In genomic region chr5:131526666-131527065, GRCm38 (mm10) we compare ENCODE assay signal across 17 mouse cellular contexts.
DNase-seq lines count a peak whose midpoint lies in the region; ATAC-seq and TF ChIP-seq lines count a peak whose summit lies in the region.
"Had no signal": no experiment of that assay in that cellular context is flagged by ENCODE, and none has a peak within 500 bp of the region (broad histone marks: within the 10 kb centered on the region; RNA-seq: fewer than 3 reads in every experiment).

No protein-coding gene starts in this region.

- TF ChIP-seq POLR2A in brain, embryonic 14.5 days (IDR thresholded peaks at IDR 0.05; ENCODE audit: borderline replicate concordance, extremely low read depth, insufficient read depth, insufficient read length, poor library complexity, severe bottlenecking), result no peak

- WGBS in hindbrain, embryonic 10.5 days, result 20% methylated on average over 3 of the region's 3 CpGs
- WGBS in hindbrain, embryonic 14.5 days, result 17% methylated on average over 3 of the region's 3 CpGs
- WGBS in forebrain, embryonic 13.5 days, result 0% methylated on average over 3 of the region's 3 CpGs
- 28% methylated on average over 3 of the region's 3 CpGs for WGBS in limb, embryonic 15.5 days

- H3K27ac ChIP-seq in hindbrain, embryonic 10.5 days, result peak overlapping the region; percentile 40; the same call in 1 of the 2 replicates
- H3K27ac ChIP-seq in hindbrain, embryonic 14.5 days, result no peak overlapping the region
- peak overlapping the region; percentile 32; the same call in 1 of the 2 replicates for H3K27ac ChIP-seq in forebrain, embryonic 13.5 days
- 0 out of 2 replicates have a peak overlapping the region, but pooled peaks have one; percentile 38 for H3K27ac ChIP-seq in limb, embryonic 15.5 days
- H3K27ac ChIP-seq in left cerebral cortex, adult 2 months, result no peak overlapping the region
- H3K27ac ChIP-seq: heart, embryonic 13.5 days; liver, embryonic 12.5 days had no signal

- no peaks in the 10 kb centered on the region for H3K27me3 ChIP-seq in hindbrain, embryonic 10.5 days (ENCODE audit: insufficient read depth, poor library complexity, severe bottlenecking)
- H3K27me3 ChIP-seq in hindbrain, embryonic 14.5 days (ENCODE audit: control insufficient read depth, insufficient read depth, low read length), result no peaks in the 10 kb centered on the region
- no peaks in the 10 kb centered on the region for H3K27me3 ChIP-seq in forebrain, embryonic 13.5 days
- no peaks in the 10 kb centered on the region for H3K27me3 ChIP-seq in limb, embryonic 15.5 days
- H3K27me3 ChIP-seq: liver, embryonic 12.5 days had no signal

- DNase-seq in hindbrain, embryonic 10.5 days (ENCODE audit: low spot score), result no peak
- DNase-seq in hindbrain, embryonic 14.5 days (ENCODE audit: low spot score), result no peak
- DNase-seq in brain, embryonic 14.5 days (ENCODE audit: low read depth), result peak; percentile 88
- DNase-seq in c-Kit-positive CD71-positive TER-119-positive erythroid progenitor cells, embryonic 14.5 days (ENCODE audit: low spot score), result no peak
- DNase-seq in kidney, adult 18-20 months, result no peak
- no peak for DNase-seq in left cerebral cortex, adult 2 months (ENCODE audit: extremely low spot score in 1 of 2, low spot score in 2 of 2)
- DNase-seq: cerebellum, postnatal 10 days; gastrocnemius, postnatal 25 days; kidney, postnatal 10 days; thymus, adult 18-20 months had no signal

- H3K4me1 ChIP-seq in hindbrain, embryonic 10.5 days (replicated peaks), result peaks cover 82% of the 10 kb centered on the region
- H3K4me1 ChIP-seq in hindbrain, embryonic 14.5 days (replicated peaks; ENCODE audit: control insufficient read depth, insufficient read depth, low read length), result peaks cover 66% of the 10 kb centered on the region
- H3K4me1 ChIP-seq in forebrain, embryonic 13.5 days, result peaks cover 90% of the 10 kb centered on the region
- peaks cover 51% of the 10 kb centered on the region for H3K4me1 ChIP-seq in limb, embryonic 15.5 days
- H3K4me1 ChIP-seq: liver, embryonic 12.5 days had no signal

- no peaks in the 10 kb centered on the region for H3K9me3 ChIP-seq in hindbrain, embryonic 10.5 days
- no peaks in the 10 kb centered on the region for H3K9me3 ChIP-seq in hindbrain, embryonic 14.5 days (ENCODE audit: control insufficient read depth, low read length)
- H3K9me3 ChIP-seq in forebrain, embryonic 13.5 days (replicated peaks), result no peaks in the 10 kb centered on the region
- no peaks in the 10 kb centered on the region for H3K9me3 ChIP-seq in limb, embryonic 15.5 days
- H3K9me3 ChIP-seq: heart, embryonic 13.5 days; liver, embryonic 12.5 days had no signal

- H3K36me3 ChIP-seq in hindbrain, embryonic 10.5 days, result peaks cover 44% of the 10 kb centered on the region
- no peaks in the 10 kb centered on the region for H3K36me3 ChIP-seq in hindbrain, embryonic 14.5 days (replicated peaks; ENCODE audit: control insufficient read depth, insufficient read depth)
- peaks cover 13% of the 10 kb centered on the region for H3K36me3 ChIP-seq in forebrain, embryonic 13.5 days (ENCODE audit: poor library complexity, severe bottlenecking)
- H3K36me3 ChIP-seq in limb, embryonic 15.5 days, result peaks cover 8% of the 10 kb centered on the region
- H3K36me3 ChIP-seq: G1E had no signal

- ATAC-seq in hindbrain, embryonic 14.5 days (ENCODE audit: low FRiP score), result no peak
- no peak for ATAC-seq in forebrain, embryonic 13.5 days
- ATAC-seq in limb, embryonic 15.5 days (ENCODE audit: insufficient number of reproducible peaks, low FRiP score, low TSS enrichment, low read depth), result no peak
- ATAC-seq: liver, embryonic 12.5 days; lung, postnatal 0 days had no signal

- TF ChIP-seq CTCF in brain, embryonic 14.5 days (IDR thresholded peaks at IDR 0.05; ENCODE audit: borderline replicate concordance, extremely low read depth, insufficient read depth, insufficient read length), result no peak
- TF ChIP-seq CTCF in left cerebral cortex, adult 2 months (IDR thresholded peaks at IDR 0.05), result no peak

- no peak overlapping the region for H3K4me2 ChIP-seq in hindbrain, embryonic 14.5 days (replicated peaks)
- H3K4me2 ChIP-seq in forebrain, embryonic 13.5 days, result peak overlapping the region; percentile 15
- H3K4me2 ChIP-seq in limb, embryonic 15.5 days, result no peak overlapping the region
- H3K4me2 ChIP-seq: heart, embryonic 13.5 days; liver, embryonic 12.5 days had no signal

- no peak overlapping the region for H3K4me3 ChIP-seq in hindbrain, embryonic 10.5 days
- H3K4me3 ChIP-seq in hindbrain, embryonic 14.5 days (replicated peaks; ENCODE audit: low read length), result no peak overlapping the region
- no peak overlapping the region for H3K4me3 ChIP-seq in forebrain, embryonic 13.5 days
- H3K4me3 ChIP-seq in limb, embryonic 15.5 days, result no peak overlapping the region
- H3K4me3 ChIP-seq in left cerebral cortex, adult 2 months, result no peak overlapping the region
- H3K4me3 ChIP-seq: erythroblast, embryonic 14.5 days; heart, embryonic 13.5 days; liver, embryonic 12.5 days had no signal

- intact Hi-C loops in left cerebral cortex, adult 2 months (cut with DNase I), result no loop called here

- H3K9ac ChIP-seq in hindbrain, embryonic 14.5 days, result no peak overlapping the region
- no peak overlapping the region; the same call in 1 of the 2 replicates for H3K9ac ChIP-seq in forebrain, embryonic 13.5 days
- no peak overlapping the region for H3K9ac ChIP-seq in limb, embryonic 15.5 days
- H3K9ac ChIP-seq: heart, embryonic 13.5 days; liver, embryonic 12.5 days had no signal

Comparison
In these comparisons a context has a peak if more than half of its experiments do, and no peak if none do; other contexts are left out.
1. H3K27ac ChIP-seq: peak in hindbrain, embryonic 10.5 days (single experiment), forebrain, embryonic 13.5 days (single experiment) and limb, embryonic 15.5 days (single experiment); none in hindbrain, embryonic 14.5 days (single experiment) and left cerebral cortex, adult 2 months (single experiment).